Comparison of ENCODE assay signal across 7 mouse cellular contexts in the genomic region with DNA sequence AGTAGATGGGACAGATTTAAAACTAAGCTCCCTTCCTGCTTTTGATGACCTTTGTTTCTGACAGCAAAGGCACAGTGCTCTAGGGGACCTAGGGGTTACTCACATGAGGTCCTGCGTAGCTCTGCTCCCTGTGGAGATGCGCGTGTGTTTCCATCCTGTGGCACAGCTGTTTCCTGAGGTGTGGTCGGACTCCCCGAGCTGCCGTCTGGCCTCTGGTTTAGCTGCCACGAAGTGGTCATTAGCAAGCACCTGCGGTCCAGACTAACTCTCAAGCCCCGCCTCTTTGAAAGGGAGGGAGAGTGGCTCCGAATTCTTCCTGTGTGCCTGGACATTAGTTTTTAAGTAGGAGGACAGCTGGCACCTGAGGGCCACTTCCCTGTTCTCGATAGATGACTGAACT. TPM values are rescaled to one million over a fixed set of nuclear protein-coding genes. Genes with fewer than 3 reads are reported as not detected.
A peak's percentile ranks its signal among the peaks of the same experiment; 100 is the strongest.
DNase-seq lines count a peak whose midpoint lies in the region; ATAC-seq and TF ChIP-seq lines count a peak whose summit lies in the region.

A gene (minus strand): TSS at position 233 of the 400 bp plus-strand sequence.

- peaks cover 42% of the 10 kb centered on the region for H3K27me3 ChIP-seq in G1E (ENCODE audit: insufficient read depth, low read length)
- no peaks in the 10 kb centered on the region for H3K27me3 ChIP-seq in kidney, adult 2 months (replicated peaks; ENCODE audit: control insufficient read depth, insufficient read depth, low read length)
- H3K27me3 ChIP-seq in liver, embryonic 14.5 days (ENCODE audit: control insufficient read depth, insufficient read depth, low read length) = peaks cover 5% of the 10 kb centered on the region; the same call in 1 of the 2 replicates
- H3K27me3 ChIP-seq in neural tube, embryonic 13.5 days = no peaks in the 10 kb centered on the region

- no peak for ATAC-seq in G1E (ENCODE audit: extremely low read depth, insufficient number of reproducible peaks, low FRiP score, poor library complexity, severe bottlenecking)
- ATAC-seq in liver, embryonic 14.5 days (ENCODE audit: insufficient read depth) = no peak
- no peak for ATAC-seq in neural tube, embryonic 13.5 days (ENCODE audit: low read depth)

- TF ChIP-seq CTCF in G1E (IDR thresholded peaks at IDR 0.05; ENCODE audit: low read depth, low read length) = no peak
- TF ChIP-seq CTCF in kidney, adult 2 months (conservative IDR thresholded peaks at IDR 0.05; ENCODE audit: insufficient read depth, insufficient read length, low read depth, low read length) = no peak
- TF ChIP-seq CTCF in liver, embryonic 14.5 days (IDR thresholded peaks at IDR 0.05; ENCODE audit: low read depth) = no peak

- TF ChIP-seq EP300 in liver, embryonic 14.5 days (IDR thresholded peaks at IDR 0.05; ENCODE audit: low read depth) = no peak

- no peaks in the 10 kb centered on the region for H3K9me3 ChIP-seq in G1E (replicated peaks)
- H3K9me3 ChIP-seq in liver, embryonic 14.5 days (ENCODE audit: control insufficient read depth, low read length) = no peaks in the 10 kb centered on the region
- H3K9me3 ChIP-seq in neural tube, embryonic 13.5 days = no peaks in the 10 kb centered on the region

- no peak within 1 kb of the TSS for H3K27ac ChIP-seq in kidney, adult 2 months (ENCODE audit: insufficient read depth, low read depth, low read length)
- no peak within 1 kb of the TSS for H3K27ac ChIP-seq in liver, embryonic 14.5 days
- H3K27ac ChIP-seq in neural tube, embryonic 13.5 days (replicated peaks) = no peak within 1 kb of the TSS

- DNase-seq in G1E (ENCODE audit: low spot score) = no peak
- no peak for DNase-seq in adrenal gland, postnatal 4 days (ENCODE audit: low spot score in 2 of 2)
- no peak for DNase-seq in heart, adult 8-10 months (ENCODE audit: low spot score)
- DNase-seq in kidney, adult 2 months = peak; percentile 49
- no peak for DNase-seq in liver, embryonic 14.5 days (ENCODE audit: low read depth in 3 of 3, low spot score in 3 of 3)
- no peak for DNase-seq in frontal cortex, postnatal 14 days (ENCODE audit: low spot score in 2 of 2)

- H3K4me1 ChIP-seq in G1E (ENCODE audit: insufficient read depth, low read depth, low read length) = no peaks in the 10 kb centered on the region
- no peaks in the 10 kb centered on the region; the same call in 1 of the 2 replicates for H3K4me1 ChIP-seq in kidney, adult 2 months (ENCODE audit: control insufficient read depth, insufficient read depth, low read length)
- H3K4me1 ChIP-seq in liver, embryonic 14.5 days (replicated peaks; ENCODE audit: control insufficient read depth in 2 of 2, insufficient read depth in 2 of 2, low read length in 1 of 2) = no peaks in the 10 kb centered on the region
- 0 out of 2 replicates have a peak, but pooled peaks cover 3% of the 10 kb centered on the region for H3K4me1 ChIP-seq in neural tube, embryonic 13.5 days (replicated peaks)

- H3K4me3 ChIP-seq in G1E (ENCODE audit: low read depth, low read length) = no peak within 1 kb of the TSS
- H3K4me3 ChIP-seq in kidney, adult 2 months (ENCODE audit: insufficient read depth, low read depth, low read length) = peak within 1 kb of the TSS; percentile 10
- H3K4me3 ChIP-seq in liver, embryonic 14.5 days (ENCODE audit: insufficient read depth in 1 of 2, low read depth in 2 of 2, low read length in 2 of 2) = no peak within 1 kb of the TSS
- no peak within 1 kb of the TSS for H3K4me3 ChIP-seq in neural tube, embryonic 13.5 days

- peak within 1 kb of the TSS; percentile 9; the same call in 1 of the 2 replicates for H3K4me2 ChIP-seq in liver, embryonic 14.5 days (ENCODE audit: low read depth)
- H3K4me2 ChIP-seq in neural tube, embryonic 13.5 days = peak within 1 kb of the TSS; percentile 13; the same call in 1 of the 2 replicates

- 4% methylated on average over 11 of the region's 11 CpGs for WGBS in kidney, adult 2 months
- 2% methylated on average over 11 of the region's 11 CpGs for WGBS in liver, embryonic 14.5 days (ENCODE audit: insufficient replicate concordance)
- 18% methylated on average over 11 of the region's 11 CpGs for WGBS in neural tube, embryonic 13.5 days

- no peak within 1 kb of the TSS for H3K9ac ChIP-seq in liver, embryonic 14.5 days (replicated peaks)
- H3K9ac ChIP-seq in neural tube, embryonic 13.5 days = no peak within 1 kb of the TSS

- no peaks in the 10 kb centered on the region for H3K36me3 ChIP-seq in G1E (replicated peaks)
- no peaks in the 10 kb centered on the region for H3K36me3 ChIP-seq in kidney, adult 2 months (ENCODE audit: control insufficient read depth, insufficient read depth, low read length)
- H3K36me3 ChIP-seq in liver, embryonic 14.5 days (replicated peaks; ENCODE audit: control insufficient read depth, insufficient read depth, low read depth) = no peaks in the 10 kb centered on the region
- no peaks in the 10 kb centered on the region for H3K36me3 ChIP-seq in neural tube, embryonic 13.5 days

- TF ChIP-seq POLR2A in kidney, adult 2 months (IDR thresholded peaks at IDR 0.05; ENCODE audit: low read depth, low read length) = no peak

RNA-seq across cellular contexts. Expression of the gene that starts here (rescaled TPM):
- total RNA-seq in G1E (2014; fragmentation: Nextera tagmentation) (41.5 and 42.6 TPM in 2 replicates), G1E (2017) (17.9 and 18.1 TPM in 2 replicates)
- polyA plus RNA-seq in G1E (2012) = 35.3 and 40.9 TPM in 2 replicates
- 10 to 100 TPM; 34.8 to 48.5 TPM for total RNA-seq in adrenal gland, postnatal 4 days (2021)
- 10 to 100 TPM; 27.6 to 37.9 (median 30.9) TPM for total RNA-seq in heart, adult 8-10 months (2022)
- polyA plus RNA-seq in kidney, adult 2 months (2012; rRNA removed) = 26.2 and 26.4 TPM in 2 replicates
- polyA plus RNA-seq in liver, embryonic 14.5 days (2012; rRNA removed) = 7.3 and 8.5 TPM in 2 replicates
- polyA plus RNA-seq in liver, embryonic 14.5 days (2014; fragmentation: Nextera tagmentation; extraction: Ambion mirVana) = 21.3 and 29.9 TPM in 2 replicates
- polyA plus RNA-seq in neural tube, embryonic 13.5 days (2015; fragmentation: Nextera tagmentation; extraction: Ambion mirVana) = 23.3 and 25.4 TPM in 2 replicates
